Mouse (Mus musculus): ENCODE data around the gene Gm3594. TPM values are rescaled to one million over a fixed set of nuclear protein-coding genes. Genes with fewer than 3 reads are reported as not detected.
"Not testable (repeated sequence)": the region's sequence is repeated elsewhere in the genome, so short reads cannot be mapped to it uniquely, and the experiment has no call there.

Gm3594 gene
- polyA plus RNA-seq, 2 experiments = not detected

DNA sequence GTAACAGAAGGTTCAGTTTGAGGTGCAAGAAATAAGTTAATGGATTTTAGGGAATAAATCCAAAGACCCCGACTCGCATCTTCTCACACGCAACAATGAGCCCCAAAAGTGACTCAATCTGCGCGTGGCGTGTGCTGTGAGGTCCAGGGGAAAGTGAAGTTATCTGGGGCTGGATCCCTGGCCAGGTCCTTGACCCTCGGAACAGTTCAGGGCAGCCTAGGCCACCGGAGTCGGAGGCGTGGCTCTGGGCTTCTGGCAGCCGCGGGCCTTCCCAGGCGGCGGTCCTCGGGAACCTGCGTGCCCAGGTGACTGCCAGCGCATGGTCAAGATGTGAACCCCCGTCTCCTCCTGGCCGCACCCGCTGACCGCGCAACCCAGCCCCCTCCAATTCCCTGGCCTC lies 18.1 kb downstream of the Gm3594 start:
- H3K36me3 ChIP-seq (replicated peaks; ENCODE audit: control insufficient read depth, insufficient read depth, low read depth); H3K27ac ChIP-seq; H3K4me1 ChIP-seq (replicated peaks; ENCODE audit: control insufficient read depth in 2 of 2, insufficient read depth in 2 of 2, low read length in 1 of 2); ATAC-seq (ENCODE audit: insufficient read depth); H3K9me3 ChIP-seq (ENCODE audit: control insufficient read depth, low read length); H3K4me2 ChIP-seq (ENCODE audit: low read depth); H3K27me3 ChIP-seq (ENCODE audit: control insufficient read depth, insufficient read depth, low read length); H3K4me3 ChIP-seq (ENCODE audit: insufficient read depth in 1 of 2, low read depth in 2 of 2, low read length in 2 of 2); H3K9ac ChIP-seq (replicated peaks); DNase-seq (ENCODE audit: low read depth in 3 of 3, low spot score in 3 of 3): not testable (repeated sequence)
- WGBS (ENCODE audit: insufficient replicate concordance) = 27% methylated on average over 20 of the region's 22 CpGs

DNA sequence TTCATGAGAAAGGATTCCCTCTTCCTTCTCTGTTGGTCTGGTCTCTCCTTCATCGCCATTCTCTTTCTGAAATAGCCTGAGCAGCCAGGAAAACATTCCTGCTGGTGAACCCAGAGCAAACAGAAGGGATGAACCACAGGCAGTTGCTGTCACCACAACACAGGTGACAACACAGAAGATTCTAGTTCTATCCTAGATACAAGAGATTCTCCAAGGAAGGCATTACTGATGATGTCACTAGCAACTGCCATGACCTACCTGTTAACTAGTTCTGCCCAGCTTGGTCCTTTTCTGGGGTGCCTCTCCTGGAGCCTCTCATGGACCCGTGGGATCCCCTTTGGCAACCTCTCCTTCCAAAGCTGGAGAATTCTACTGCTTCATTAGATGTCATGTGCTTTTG lies 32.0 kb downstream of the Gm3594 start, which contains the start of gene Gm3591:
Gene Gm3591 (minus strand): TSS at position 101 of the 400 bp plus-strand sequence.
- H3K9me3 ChIP-seq (ENCODE audit: control insufficient read depth, low read length); H3K4me2 ChIP-seq (ENCODE audit: low read depth); H3K27me3 ChIP-seq (ENCODE audit: control insufficient read depth, insufficient read depth, low read length); H3K4me3 ChIP-seq (ENCODE audit: insufficient read depth in 1 of 2, low read depth in 2 of 2, low read length in 2 of 2); H3K9ac ChIP-seq (replicated peaks); DNase-seq (ENCODE audit: low read depth in 3 of 3, low spot score in 3 of 3); H3K4me1 ChIP-seq (replicated peaks; ENCODE audit: control insufficient read depth in 2 of 2, insufficient read depth in 2 of 2, low read length in 1 of 2); H3K27ac ChIP-seq; H3K36me3 ChIP-seq (replicated peaks; ENCODE audit: control insufficient read depth, insufficient read depth, low read depth); ATAC-seq (ENCODE audit: insufficient read depth): not testable (repeated sequence)
- no CpG with 5 or more reads among the region's 2 CpGs for WGBS (ENCODE audit: insufficient replicate concordance)

DNA sequence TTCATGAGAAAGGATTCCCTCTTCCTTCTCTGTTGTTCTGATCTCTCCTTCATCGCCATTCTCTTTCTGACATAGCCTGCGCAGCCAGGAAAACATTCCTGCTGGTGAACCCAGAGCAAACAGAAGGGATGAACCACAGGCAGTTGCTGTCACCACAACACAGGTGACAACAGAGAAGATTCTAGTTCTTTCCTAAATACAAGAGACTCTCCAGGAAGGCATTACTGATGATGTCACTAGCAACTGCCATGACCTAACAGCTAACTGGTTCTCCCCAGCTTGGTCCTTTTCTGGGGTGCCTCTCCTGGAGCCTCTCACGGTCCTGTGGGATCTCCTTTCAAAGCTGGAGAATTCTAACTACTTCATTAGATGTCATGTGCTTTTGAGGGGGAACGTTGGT lies 54.2 kb downstream of the Gm3594 start, which contains the start of gene Gm16440:
Gene Gm16440 (minus strand): TSS at position 101 of the 400 bp plus-strand sequence.
- not testable (repeated sequence) for ATAC-seq (ENCODE audit: insufficient read depth); H3K27me3 ChIP-seq (ENCODE audit: control insufficient read depth, insufficient read depth, low read length); H3K4me1 ChIP-seq (replicated peaks; ENCODE audit: control insufficient read depth in 2 of 2, insufficient read depth in 2 of 2, low read length in 1 of 2); H3K4me3 ChIP-seq (ENCODE audit: insufficient read depth in 1 of 2, low read depth in 2 of 2, low read length in 2 of 2); H3K36me3 ChIP-seq (replicated peaks; ENCODE audit: control insufficient read depth, insufficient read depth, low read depth); H3K4me2 ChIP-seq (ENCODE audit: low read depth); H3K27ac ChIP-seq; H3K9me3 ChIP-seq (ENCODE audit: control insufficient read depth, low read length); H3K9ac ChIP-seq (replicated peaks); DNase-seq (ENCODE audit: low read depth in 3 of 3, low spot score in 3 of 3)
- 59% methylated on average over 2 of the region's 4 CpGs for WGBS (ENCODE audit: insufficient replicate concordance)

Other genes with a start within 250 kb of the Gm3594 start
- gene Gm21560, start 225.3 kb downstream of the Gm3594 start, polyA plus RNA-seq (2012; rRNA removed) = not detected in 2 replicates
- not detected in 2 replicates for gene Gm21560, start 225.3 kb downstream of the Gm3594 start, polyA plus RNA-seq (2014; fragmentation: Nextera tagmentation; extraction: Ambion mirVana)
- not detected in 2 replicates for gene Gm3411, start 157.4 kb downstream of the Gm3594 start, polyA plus RNA-seq (2012; rRNA removed)
- 0.09 TPM in 1 of 2 replicates, not detected in the other for gene Gm3411, start 157.4 kb downstream of the Gm3594 start, polyA plus RNA-seq (2014; fragmentation: Nextera tagmentation; extraction: Ambion mirVana)
- not detected in 2 replicates for gene Gm21103, start 139.8 kb downstream of the Gm3594 start, polyA plus RNA-seq (2012; rRNA removed)
- not detected in 2 replicates for gene Gm21103, start 139.8 kb downstream of the Gm3594 start, polyA plus RNA-seq (2014; fragmentation: Nextera tagmentation; extraction: Ambion mirVana)
- not detected in 2 replicates for gene Gm3618, start 100.9 kb downstream of the Gm3594 start, polyA plus RNA-seq (2012; rRNA removed)
- not detected in 2 replicates for gene Gm3618, start 100.9 kb downstream of the Gm3594 start, polyA plus RNA-seq (2014; fragmentation: Nextera tagmentation; extraction: Ambion mirVana)
- gene Gm16440, start 54.3 kb downstream of the Gm3594 start, polyA plus RNA-seq (2012; rRNA removed) = not detected in 2 replicates
- gene Gm16440, start 54.3 kb downstream of the Gm3594 start, polyA plus RNA-seq (2014; fragmentation: Nextera tagmentation; extraction: Ambion mirVana) = not detected in 2 replicates
- gene Gm3591, start 32.1 kb downstream of the Gm3594 start, polyA plus RNA-seq (2012; rRNA removed) = 0.04 and 0.06 TPM in 2 replicates
- not detected in 2 replicates for gene Gm3591, start 32.1 kb downstream of the Gm3594 start, polyA plus RNA-seq (2014; fragmentation: Nextera tagmentation; extraction: Ambion mirVana)
- gene Gm8356, start 92.7 kb upstream of the Gm3594 start, polyA plus RNA-seq (2012; rRNA removed) = not detected in 2 replicates
- not detected in 2 replicates for gene Gm8356, start 92.7 kb upstream of the Gm3594 start, polyA plus RNA-seq (2014; fragmentation: Nextera tagmentation; extraction: Ambion mirVana)
- gene Gm3629, start 146.0 kb upstream of the Gm3594 start, polyA plus RNA-seq (2012; rRNA removed) = not detected in 2 replicates
- gene Gm3629, start 146.0 kb upstream of the Gm3594 start, polyA plus RNA-seq (2014; fragmentation: Nextera tagmentation; extraction: Ambion mirVana) = not detected in 2 replicates
- not detected in 2 replicates for gene Gm3460, start 177.8 kb upstream of the Gm3594 start, polyA plus RNA-seq (2012; rRNA removed)
- not detected in 2 replicates for gene Gm3460, start 177.8 kb upstream of the Gm3594 start, polyA plus RNA-seq (2014; fragmentation: Nextera tagmentation; extraction: Ambion mirVana)
- not detected in 2 replicates for gene Gm10251, start 239.6 kb upstream of the Gm3594 start, polyA plus RNA-seq (2012; rRNA removed)
- gene Gm10251, start 239.6 kb upstream of the Gm3594 start, polyA plus RNA-seq (2014; fragmentation: Nextera tagmentation; extraction: Ambion mirVana) = not detected in 2 replicates